Mouse (Mus musculus): ENCODE data around the gene Ltb. TPM values are rescaled to one million over a fixed set of nuclear protein-coding genes. Genes with fewer than 3 reads are reported as not detected.
A peak's percentile ranks its signal among the peaks of the same experiment; 100 is the strongest.

Gene Ltb
- polyA plus RNA-seq, 1 experiment from 2014 or later, result 0.53 TPM

GRCm38 (mm10) chr17:35180093-35180492, 14.1 kb upstream of the Ltb start:
- Histone ChIP-seq H3K9ac (no peak overlapping the region), H3K4me2 (no peak overlapping the region), H3K4me1 (replicated peaks) (peaks cover 2% of the 10 kb centered on the region; the same call in 1 of the 2 replicates), H3K36me3 (no peaks in the 10 kb centered on the region), H3K27me3 (no peaks in the 10 kb centered on the region), H3K27ac (no peak overlapping the region), H3K9me3 (replicated peaks) (no peaks in the 10 kb centered on the region), H3K4me3 (replicated peaks) (no peak overlapping the region)
- DNase-seq (no peak), ATAC-seq (ENCODE audit: low read depth) (no peak)
- 72% methylated on average over 5 of the region's 5 CpGs for WGBS (ENCODE audit: insufficient replicate concordance)

GRCm38 (mm10) chr17:35185639-35186611, 8.3 kb upstream of the Ltb start:
- Histone ChIP-seq H3K4me3 (replicated peaks) (peak overlapping the region; percentile 55), H3K9me3 (replicated peaks) (no peaks in the 10 kb centered on the region), H3K27ac (peak overlapping the region; percentile 58), H3K9ac (peak overlapping the region; percentile 53; the same call in 1 of the 2 replicates), H3K27me3 (no peaks in the 10 kb centered on the region), H3K36me3 (no peaks in the 10 kb centered on the region), H3K4me1 (replicated peaks) (peaks cover 33% of the 10 kb centered on the region), H3K4me2 (peak overlapping the region; percentile 67)
- peak; percentile 59 for ATAC-seq (ENCODE audit: low read depth)
- peak; percentile 77 for DNase-seq
- under 1% methylated on average over 17 of the region's 18 CpGs for WGBS (ENCODE audit: insufficient replicate concordance)

GRCm38 (mm10) chr17:35186681-35187080, 7.6 kb upstream of the Ltb start:
- Histone ChIP-seq H3K27me3 (no peaks in the 10 kb centered on the region), H3K27ac (peak overlapping the region; percentile 58), H3K4me1 (replicated peaks) (peaks cover 33% of the 10 kb centered on the region), H3K9me3 (replicated peaks) (no peaks in the 10 kb centered on the region), H3K4me3 (replicated peaks) (peak overlapping the region; percentile 55), H3K4me2 (peak overlapping the region; percentile 67), H3K9ac (0 out of 2 replicates have a peak overlapping the region, but pooled peaks have one; percentile 53), H3K36me3 (no peaks in the 10 kb centered on the region)
- WGBS (ENCODE audit: insufficient replicate concordance), result 3% methylated on average over 4 of the region's 4 CpGs
- ATAC-seq (ENCODE audit: low read depth), result no peak
- DNase-seq, result no peak

GRCm38 (mm10) chr17:35187345-35187744, 6.9 kb upstream of the Ltb start:
- no peak overlapping the region for H3K9ac ChIP-seq
- H3K4me2 ChIP-seq, result peak overlapping the region; percentile 11
- DNase-seq, result no peak
- H3K4me3 ChIP-seq (replicated peaks), result peak overlapping the region; percentile 19
- H3K36me3 ChIP-seq, result no peaks in the 10 kb centered on the region
- 52% methylated on average over 4 of the region's 4 CpGs for WGBS (ENCODE audit: insufficient replicate concordance)
- no peak for ATAC-seq (ENCODE audit: low read depth)
- peak overlapping the region; percentile 73 for H3K27ac ChIP-seq
- H3K27me3 ChIP-seq, result no peaks in the 10 kb centered on the region
- H3K9me3 ChIP-seq (replicated peaks), result no peaks in the 10 kb centered on the region
- H3K4me1 ChIP-seq (replicated peaks), result peaks cover 33% of the 10 kb centered on the region

GRCm38 (mm10) chr17:35187959-35188610, 6.2 kb upstream of the Ltb start, which contains the start of gene Lst1:
Gene Lst1 (minus strand): TSS chr17:35188439.
- Histone ChIP-seq H3K4me3 (replicated peaks) (peak within 1 kb of the TSS; percentile 19), H3K9ac (0 out of 2 replicates have a peak within 1 kb of the TSS, but pooled peaks have one; percentile 2), H3K27ac (peak within 1 kb of the TSS; percentile 76), H3K4me2 (peak within 1 kb of the TSS; percentile 11), H3K36me3 (no peaks in the 10 kb centered on the region), H3K27me3 (no peaks in the 10 kb centered on the region), H3K4me1 (replicated peaks) (peaks cover 33% of the 10 kb centered on the region), H3K9me3 (replicated peaks) (no peaks in the 10 kb centered on the region)
- WGBS (ENCODE audit: insufficient replicate concordance), result 34% methylated on average over 7 of the region's 7 CpGs
- ATAC-seq (ENCODE audit: low read depth) (no peak), DNase-seq (no peak)

- Histone ChIP-seq H3K27me3 (peaks cover 5% of the 10 kb centered on the region), H3K27ac (peak overlapping the region; percentile 76), H3K9me3 (replicated peaks) (no peaks in the 10 kb centered on the region), H3K4me2 (0 out of 2 replicates have a peak overlapping the region, but pooled peaks have one; percentile 28), H3K4me3 (replicated peaks) (no peak overlapping the region), H3K9ac (no peak overlapping the region), H3K36me3 (no peaks in the 10 kb centered on the region), H3K4me1 (replicated peaks) (peaks cover 38% of the 10 kb centered on the region)
- ATAC-seq (ENCODE audit: low read depth) (no peak), DNase-seq (no peak)
- 6% methylated on average over 1 of the region's 1 CpGs for WGBS (ENCODE audit: insufficient replicate concordance)
Measured at GRCm38 (mm10) chr17:35189186-35189585, 5.1 kb upstream of the Ltb start.

GRCm38 (mm10) chr17:35190096-35190495, 4.1 kb upstream of the Ltb start:
- Histone ChIP-seq H3K9me3 (replicated peaks) (no peaks in the 10 kb centered on the region), H3K4me3 (replicated peaks) (no peak overlapping the region), H3K27ac (peak overlapping the region; percentile 76; the same call in 1 of the 2 replicates), H3K9ac (no peak overlapping the region), H3K27me3 (peaks cover 14% of the 10 kb centered on the region), H3K4me1 (replicated peaks) (peaks cover 44% of the 10 kb centered on the region), H3K36me3 (no peaks in the 10 kb centered on the region), H3K4me2 (0 out of 2 replicates have a peak overlapping the region, but pooled peaks have one; percentile 28)
- ATAC-seq (ENCODE audit: low read depth), result no peak
- 11% methylated on average over 4 of the region's 4 CpGs for WGBS (ENCODE audit: insufficient replicate concordance)
- DNase-seq, result no peak

- no peak overlapping the region for H3K9ac ChIP-seq
Measured at GRCm38 (mm10) chr17:35191723-35192122, 2.5 kb upstream of the Ltb start.

GRCm38 (mm10) chr17:35192924-35193323, 1.3 kb upstream of the Ltb start:
- WGBS (ENCODE audit: insufficient replicate concordance), result 49% methylated on average over 5 of the region's 5 CpGs
- Histone ChIP-seq H3K27me3 (peaks cover 35% of the 10 kb centered on the region), H3K36me3 (no peaks in the 10 kb centered on the region), H3K4me3 (replicated peaks) (no peak overlapping the region), H3K27ac (0 out of 2 replicates have a peak overlapping the region, but pooled peaks have one; percentile 0), H3K9ac (no peak overlapping the region), H3K4me1 (replicated peaks) (peaks cover 45% of the 10 kb centered on the region), H3K4me2 (no peak overlapping the region), H3K9me3 (replicated peaks) (no peaks in the 10 kb centered on the region)
- no peak for ATAC-seq (ENCODE audit: low read depth)
- no peak for DNase-seq

More at GRCm38 (mm10) chr17:35191723-35192122, 2.5 kb upstream of the Ltb start:
- H3K27ac ChIP-seq, result no peak overlapping the region
- WGBS (ENCODE audit: insufficient replicate concordance), result 53% methylated on average over 2 of the region's 2 CpGs
- H3K9me3 ChIP-seq (replicated peaks), result no peaks in the 10 kb centered on the region
- peaks cover 46% of the 10 kb centered on the region for H3K4me1 ChIP-seq (replicated peaks)
- DNase-seq, result no peak
- no peak overlapping the region for H3K4me2 ChIP-seq
- H3K36me3 ChIP-seq, result no peaks in the 10 kb centered on the region
- no peak overlapping the region for H3K4me3 ChIP-seq (replicated peaks)
- no peak for ATAC-seq (ENCODE audit: low read depth)
- H3K27me3 ChIP-seq, result peaks cover 31% of the 10 kb centered on the region

GRCm38 (mm10) chr17:35194844-35195630, 798 bp downstream of the Ltb start:
- 0 out of 2 replicates have a peak, but pooled peaks have one; percentile 17 for ATAC-seq (ENCODE audit: low read depth)

More at GRCm38 (mm10) chr17:35194844-35195630, 798 bp downstream of the Ltb start:
- H3K4me2 ChIP-seq, result peak overlapping the region; percentile 80
- no peak for DNase-seq
- no peaks in the 10 kb centered on the region for H3K36me3 ChIP-seq
- H3K4me3 ChIP-seq (replicated peaks), result peak overlapping the region; percentile 57
- H3K27me3 ChIP-seq, result peaks cover 51% of the 10 kb centered on the region
- peaks cover 34% of the 10 kb centered on the region for H3K4me1 ChIP-seq (replicated peaks)
- 35% methylated on average over 19 of the region's 19 CpGs for WGBS (ENCODE audit: insufficient replicate concordance)
- peak overlapping the region; percentile 62 for H3K9ac ChIP-seq
- no peak overlapping the region for H3K27ac ChIP-seq
- no peaks in the 10 kb centered on the region for H3K9me3 ChIP-seq (replicated peaks)

All from liver, embryonic 13.5 days (tissue).